Mouse (Mus musculus) gastrocnemius, adult 2 months (tissue): ENCODE measurements at regions not wholly inside any gene's neighbourhood (a gene's known extent, or its start where the extent isn't known, plus 50 kb on each side); places are given as distances from the start of the nearest gene placed in this dataset.

Experiments
- DNase-seq: peaks from one replicate; pipeline ENCODE4 v3.0.0; 2022
- H3K27ac ChIP-seq: fragments of 200-600 bp; 2 replicates; pipeline ENCODE4 v1.8.1; 2022; ENCODE audit warnings: mild to moderate bottlenecking
- H3K4me3 ChIP-seq: fragments of 200-600 bp; 2 replicates; pipeline ENCODE4 v1.8.1; 2022; ENCODE audit warnings: mild to moderate bottlenecking, moderate library complexity
- CTCF ChIP-seq: fragments of 200-600 bp; IDR thresholded peaks from 2 replicates; pipeline ENCODE4 v1.8.1; 2022; ENCODE audit warnings: antibody characterized with exemption, mild to moderate bottlenecking, moderate library complexity
- intact Hi-C: fragments of 180-260 bp; cut with DNase I; formaldehyde crosslinking; loops from one replicate; pipeline ENCODE4 v1.15.1; 2025

GRCm38 (mm10) chr3:134629166-134630134 lies 199.4 kb upstream of the Tacr3 start:
- peak; percentile 70 for TF ChIP-seq CTCF
- intact Hi-C loops, result loop anchor here (5.0 to 10.0 kb wide), 2 partner anchors 752 to 1315 kb away; partner anchors contain the start of gene Ppa2
- H3K4me3 ChIP-seq, result peak overlapping the region; percentile 60
- peak; percentile 39 for DNase-seq
- H3K27ac ChIP-seq, result peak overlapping the region; percentile 35

GRCm38 (mm10) chr3:134630135-134630516 lies 198.7 kb upstream of the Tacr3 start:
- H3K4me3 ChIP-seq, result peak overlapping the region; percentile 60
- H3K27ac ChIP-seq, result peak overlapping the region; percentile 24; the same call in 1 of the 2 replicates
- DNase-seq, result no peak
- no peak for TF ChIP-seq CTCF
- intact Hi-C loops, result loop anchor here (5.0 to 10.0 kb wide), 2 partner anchors 753 to 1315 kb away; partner anchors contain the start of gene Ppa2

GRCm38 (mm10) chr3:134648727-134649445 lies 179.9 kb upstream of the Tacr3 start:
- TF ChIP-seq CTCF, result peak; percentile 37; the same call in 1 of the 2 replicates
- DNase-seq, result no peak
- intact Hi-C loops, result no loop called here
- no peak overlapping the region for H3K4me3 ChIP-seq
- no peak overlapping the region for H3K27ac ChIP-seq

- no peak for TF ChIP-seq CTCF
- intact Hi-C loops, result no loop called here
- no peak for DNase-seq
- Histone ChIP-seq H3K4me3 (no peak overlapping the region), H3K27ac (no peak overlapping the region)
These were observed 174.8 kb upstream of the Tacr3 start for GRCm38 (mm10) chr3:134654051-134654450.

- intact Hi-C loops, result no loop called here
- no peak overlapping the region for H3K4me3 ChIP-seq
- no peak for TF ChIP-seq CTCF
- no peak overlapping the region for H3K27ac ChIP-seq
- DNase-seq, result no peak
These were observed 133.9 kb upstream of the Tacr3 start for GRCm38 (mm10) chr3:134694893-134695292.

- DNase-seq, result no peak
- intact Hi-C loops, result no loop called here
- Histone ChIP-seq H3K27ac (no peak overlapping the region), H3K4me3 (no peak overlapping the region)
- TF ChIP-seq CTCF, result no peak
These were observed 110.2 kb upstream of the Tacr3 start for GRCm38 (mm10) chr3:134718620-134719019.

- H3K4me3 ChIP-seq, result no peak overlapping the region
- no peak for TF ChIP-seq CTCF
- intact Hi-C loops, result no loop called here
- H3K27ac ChIP-seq, result no peak overlapping the region
- no peak for DNase-seq
These were observed 93.1 kb upstream of the Tacr3 start for GRCm38 (mm10) chr3:134735684-134736083.

GRCm38 (mm10) chr3:134761108-134761507 lies 67.7 kb upstream of the Tacr3 start:
- Histone ChIP-seq H3K27ac (no peak overlapping the region), H3K4me3 (no peak overlapping the region)
- TF ChIP-seq CTCF, result no peak
- intact Hi-C loops, result no loop called here
- no peak for DNase-seq

GRCm38 (mm10) chr3:134763264-134763936 lies 65.4 kb upstream of the Tacr3 start:
- no peak overlapping the region for H3K4me3 ChIP-seq
- TF ChIP-seq CTCF, result no peak
- no peak for DNase-seq
- H3K27ac ChIP-seq, result no peak overlapping the region
- intact Hi-C loops, result no loop called here
